Mouse (Mus musculus) liver, adult 2 months (tissue): ENCODE measurements around the gene Fosl2. TPM values are rescaled to one million over a fixed set of nuclear protein-coding genes. Genes with fewer than 3 reads are reported as not detected.
A peak's percentile ranks its signal among the peaks of the same experiment; 100 is the strongest.

Experiments used
- DNase-seq: peaks from one replicate; pipeline ENCODE4 v3.0.0-alpha.2; 2011; ENCODE audit warnings: low read depth, low spot score; ENCODE audit errors: extremely low read depth
- H3K27ac ChIP-seq: fragments of 200-500 bp; replicated peaks from 2 replicates; pipeline ENCODE4 v1.5.1; 2012; ENCODE audit warnings: low read depth, mild to moderate bottlenecking, control low read depth, inconsistent platforms, low read length; ENCODE audit not compliant: insufficient read depth
- H3K27me3 ChIP-seq: fragments of 200-500 bp; 2 replicates; pipeline ENCODE4 v1.6.1; 2012; ENCODE audit warnings: mild to moderate bottlenecking, moderate library complexity, low read length, inconsistent platforms; ENCODE audit not compliant: control insufficient read depth, insufficient read depth
- H3K36me3 ChIP-seq: fragments of 200-500 bp; 2 replicates; pipeline ENCODE4 v1.6.1; 2012; ENCODE audit warnings: low read length, inconsistent platforms; ENCODE audit not compliant: control insufficient read depth, insufficient read depth
- H3K4me1 ChIP-seq: fragments of 200-500 bp; 2 replicates; pipeline ENCODE4 v1.6.1; 2011; ENCODE audit warnings: low read length; ENCODE audit not compliant: control insufficient read depth, insufficient read depth
- H3K4me3 ChIP-seq: fragments of 200-500 bp; 2 replicates; pipeline ENCODE4 v1.5.1; 2011; ENCODE audit warnings: low read depth, mild to moderate bottlenecking, control low read depth, low read length, moderate library complexity; ENCODE audit not compliant: insufficient read depth
- H3K79me2 ChIP-seq: fragments of 200-500 bp; 2 replicates; pipeline ENCODE4 v1.6.1; 2012; ENCODE audit warnings: inconsistent platforms, mild to moderate bottlenecking, low read length, moderate library complexity; ENCODE audit not compliant: control insufficient read depth, insufficient read depth
- H3K9ac ChIP-seq: fragments of 200-500 bp; 2 replicates; pipeline ENCODE4 v1.6.1; 2012; ENCODE audit warnings: low read depth, mild to moderate bottlenecking, control low read depth, inconsistent platforms, low read length
- CTCF ChIP-seq: fragments of 200-500 bp; IDR thresholded peaks from 2 replicates; pipeline ENCODE4 v1.5.1; 2011; ENCODE audit warnings: low read depth, low read length, control low read depth
- POLR2A ChIP-seq: fragments of 200-500 bp; IDR thresholded peaks from 2 replicates; pipeline ENCODE4 v1.6.1; 2011; ENCODE audit warnings: low read length, control low read depth; ENCODE audit not compliant: insufficient read depth; ENCODE audit errors: extremely low read depth
- WGBS: fragments of 180-500 bp; shearing (Covaris S2); methylation state at CpG from one replicate; pipeline ENCODE4 v1.1.7; 2018; 5-methylcytosine and 5-hydroxymethylcytosine counted together
- polyA plus RNA-seq: library from polyadenylated mRNA; depleted of rRNA; stranded (reverse); fragments of >200 nt; gene quantifications from 2 replicates; pipeline ENCODE4 v1.2.3, GENCODE M21; 2012
- total RNA-seq: library from RNA; depleted of rRNA; stranded (reverse); fragments of >200 nt; gene quantifications from 2 replicates; pipeline ENCODE4 v1.2.3, GENCODE M21; 2014

Fosl2 gene
- total and polyA plus RNA-seq, 2 experiments, result 2.1 to 4.4 TPM

DNA sequence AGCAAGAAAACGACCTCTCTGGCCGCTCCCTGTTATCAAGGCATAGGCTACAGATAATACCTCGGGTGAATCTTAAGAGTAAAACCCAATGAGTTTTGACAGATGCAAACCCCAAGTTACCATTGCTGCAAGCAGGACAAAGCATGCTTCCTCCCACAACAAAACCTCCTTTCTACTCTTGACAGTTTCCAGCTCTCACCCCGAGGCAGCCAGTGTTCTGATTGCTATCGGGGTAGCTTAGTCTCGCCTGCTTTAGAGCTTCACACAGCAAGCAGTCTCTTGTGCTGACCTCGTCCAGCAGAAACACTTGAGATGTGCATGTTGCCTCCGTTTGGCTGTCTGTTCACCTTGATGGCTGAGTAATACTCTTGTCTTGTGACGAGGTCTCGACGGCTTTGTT, 52.1 kb downstream of the Fosl2 start:
- no peaks in the 10 kb centered on the region for H3K4me1 ChIP-seq
- H3K36me3 ChIP-seq, result no peaks in the 10 kb centered on the region
- no peaks in the 10 kb centered on the region for H3K79me2 ChIP-seq
- TF ChIP-seq CTCF (no peak), POLR2A (no peak)
- DNase-seq, result no peak
- H3K27me3 ChIP-seq, result no peaks in the 10 kb centered on the region
- H3K27ac ChIP-seq, result no peak overlapping the region
- 75% methylated on average over 11 of the region's 11 CpGs for WGBS
- no peak overlapping the region for H3K4me3 ChIP-seq
- no peak overlapping the region for H3K9ac ChIP-seq

DNA sequence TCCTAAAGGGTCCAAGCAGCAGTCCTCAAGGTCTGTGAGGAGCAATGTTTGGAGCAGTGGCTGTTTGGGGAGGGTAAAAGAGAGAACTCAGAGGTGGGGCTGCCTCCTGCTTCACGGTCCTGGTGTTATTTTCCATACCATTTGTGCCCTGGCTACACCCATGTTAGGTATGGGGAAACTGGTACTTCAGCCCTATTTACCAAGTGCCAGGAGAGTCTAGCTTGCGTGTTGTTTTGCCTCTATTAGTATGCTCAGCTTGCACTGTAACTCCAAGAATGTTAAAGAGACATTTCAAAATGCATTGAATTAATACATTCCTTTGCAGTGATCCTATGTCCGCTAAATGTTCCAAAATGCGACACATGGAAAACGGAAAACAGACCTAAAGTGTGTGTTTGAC, 55.7 kb downstream of the Fosl2 start:
- TF ChIP-seq POLR2A (no peak), CTCF (no peak)
- no peaks in the 10 kb centered on the region for H3K27me3 ChIP-seq
- no peak overlapping the region for H3K27ac ChIP-seq
- H3K9ac ChIP-seq, result no peak overlapping the region
- 93% methylated on average over 5 of the region's 5 CpGs for WGBS
- no peaks in the 10 kb centered on the region for H3K79me2 ChIP-seq
- no peaks in the 10 kb centered on the region for H3K36me3 ChIP-seq
- DNase-seq, result no peak
- H3K4me1 ChIP-seq, result peaks cover 4% of the 10 kb centered on the region
- no peak overlapping the region for H3K4me3 ChIP-seq

DNA sequence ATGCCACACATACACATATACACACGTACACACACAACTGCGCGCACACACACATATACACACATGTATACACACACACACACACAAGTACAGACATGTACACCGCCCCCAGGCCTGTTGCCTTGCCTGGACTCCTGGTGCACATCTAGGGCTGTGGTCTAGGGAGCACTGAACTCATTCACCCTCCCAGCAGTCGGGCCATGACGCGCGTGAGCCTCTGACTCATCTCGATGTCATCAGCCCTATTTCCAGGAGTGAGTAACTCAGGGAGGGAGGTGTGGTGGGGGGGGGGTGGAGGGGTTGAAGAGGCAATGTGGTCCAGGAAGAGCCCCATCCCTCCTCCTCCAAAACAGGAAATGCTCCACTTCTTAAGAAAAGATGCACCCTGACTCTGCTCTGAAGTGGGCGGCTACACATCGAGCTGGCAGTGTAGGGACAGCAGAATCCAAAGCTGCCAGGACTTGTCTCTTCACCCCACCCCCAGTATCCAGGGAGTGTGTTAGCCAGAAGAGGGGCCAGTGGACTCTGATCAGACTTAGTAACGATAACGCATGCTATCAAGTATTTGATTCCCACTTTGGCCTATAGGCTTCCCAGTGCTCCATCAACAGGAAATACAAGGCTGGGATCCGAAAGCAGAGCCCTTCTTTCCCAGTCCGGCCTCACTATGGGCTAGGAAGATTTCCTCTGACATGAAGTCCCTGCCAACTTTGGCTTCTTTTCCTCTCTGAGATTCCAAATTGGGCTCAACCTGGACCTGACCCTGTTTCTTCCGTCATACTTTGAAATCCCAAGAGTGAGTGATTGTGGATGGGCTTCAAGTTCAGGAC, 56.6 kb downstream of the Fosl2 start:
- no peak for TF ChIP-seq CTCF
- no peak for TF ChIP-seq POLR2A
- no peak for DNase-seq
- no peaks in the 10 kb centered on the region for H3K79me2 ChIP-seq
- no peak overlapping the region; the same call in 1 of the 2 replicates for H3K27ac ChIP-seq
- no peak overlapping the region for H3K9ac ChIP-seq
- H3K27me3 ChIP-seq, result no peaks in the 10 kb centered on the region
- WGBS, result 70% methylated on average over 16 of the region's 16 CpGs
- H3K4me1 ChIP-seq, result peaks cover 4% of the 10 kb centered on the region
- H3K4me3 ChIP-seq, result no peak overlapping the region
- H3K36me3 ChIP-seq, result no peaks in the 10 kb centered on the region

- DNase-seq, result no peak
- no peaks in the 10 kb centered on the region for H3K36me3 ChIP-seq
- H3K27me3 ChIP-seq, result no peaks in the 10 kb centered on the region
- WGBS, result 82% methylated on average over 4 of the region's 4 CpGs
- H3K9ac ChIP-seq, result no peak overlapping the region
- no peak overlapping the region for H3K27ac ChIP-seq
- TF ChIP-seq CTCF, result no peak
- TF ChIP-seq POLR2A, result no peak
- no peaks in the 10 kb centered on the region for H3K79me2 ChIP-seq
- H3K4me3 ChIP-seq, result no peak overlapping the region
- peaks cover 4% of the 10 kb centered on the region for H3K4me1 ChIP-seq
Observed at GRCm38 (mm10) chr5:32194236-32194635, 58.6 kb downstream of the Fosl2 start.

GRCm38 (mm10) chr5:32195857-32196609, 60.4 kb downstream of the Fosl2 start:
- Histone ChIP-seq H3K27ac (no peak overlapping the region), H3K36me3 (no peaks in the 10 kb centered on the region)
- peak; percentile 73 for DNase-seq

DNA sequence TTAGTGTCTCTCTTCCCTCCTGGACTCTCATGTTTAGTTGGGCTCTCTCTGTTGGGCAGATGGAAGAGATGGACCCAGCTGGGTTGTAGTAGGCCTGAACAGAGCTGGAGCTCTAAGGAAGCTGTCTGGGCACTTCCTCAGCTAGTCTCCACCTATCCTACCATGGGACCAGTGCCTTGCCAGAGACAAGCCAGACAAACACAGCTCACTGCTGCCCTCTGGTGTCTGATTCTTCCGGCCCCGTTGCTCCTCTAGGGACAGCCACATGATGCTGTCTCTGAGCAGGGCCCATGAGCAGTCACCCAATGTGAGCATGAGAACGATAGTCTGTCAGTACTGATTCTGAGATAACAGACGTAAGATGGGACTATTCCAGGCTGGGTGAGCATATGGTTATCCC, 62.1 kb downstream of the Fosl2 start:
- H3K36me3 ChIP-seq, result no peaks in the 10 kb centered on the region
- no peaks in the 10 kb centered on the region for H3K79me2 ChIP-seq
- peak; percentile 72 for DNase-seq
- no peak overlapping the region for H3K9ac ChIP-seq
- H3K27me3 ChIP-seq, result no peaks in the 10 kb centered on the region
- no peak overlapping the region for H3K27ac ChIP-seq
- no peak overlapping the region for H3K4me3 ChIP-seq
- WGBS, result 7% methylated on average over 4 of the region's 4 CpGs
- no peak for TF ChIP-seq POLR2A
- TF ChIP-seq CTCF, result peak; percentile 99
- peaks cover 4% of the 10 kb centered on the region for H3K4me1 ChIP-seq

More at GRCm38 (mm10) chr5:32195857-32196609, 60.4 kb downstream of the Fosl2 start:
- H3K9ac ChIP-seq, result no peak overlapping the region
- no peaks in the 10 kb centered on the region for H3K79me2 ChIP-seq
- no peak overlapping the region for H3K4me3 ChIP-seq
- no peaks in the 10 kb centered on the region for H3K27me3 ChIP-seq
- TF ChIP-seq POLR2A, result no peak
- no peak for TF ChIP-seq CTCF
- WGBS, result 31% methylated on average over 12 of the region's 12 CpGs
- peaks cover 4% of the 10 kb centered on the region for H3K4me1 ChIP-seq
